Mouse (Mus musculus): Measurements from ENCODE around the gene Pola2. TPM values are rescaled to one million over a fixed set of nuclear protein-coding genes. Genes with fewer than 3 reads are reported as not detected.
A peak's percentile ranks its signal among the peaks of the same experiment; 100 is the strongest.

Pola2 gene
- polyA plus RNA-seq, 1 experiment = 40.5 TPM

DNA sequence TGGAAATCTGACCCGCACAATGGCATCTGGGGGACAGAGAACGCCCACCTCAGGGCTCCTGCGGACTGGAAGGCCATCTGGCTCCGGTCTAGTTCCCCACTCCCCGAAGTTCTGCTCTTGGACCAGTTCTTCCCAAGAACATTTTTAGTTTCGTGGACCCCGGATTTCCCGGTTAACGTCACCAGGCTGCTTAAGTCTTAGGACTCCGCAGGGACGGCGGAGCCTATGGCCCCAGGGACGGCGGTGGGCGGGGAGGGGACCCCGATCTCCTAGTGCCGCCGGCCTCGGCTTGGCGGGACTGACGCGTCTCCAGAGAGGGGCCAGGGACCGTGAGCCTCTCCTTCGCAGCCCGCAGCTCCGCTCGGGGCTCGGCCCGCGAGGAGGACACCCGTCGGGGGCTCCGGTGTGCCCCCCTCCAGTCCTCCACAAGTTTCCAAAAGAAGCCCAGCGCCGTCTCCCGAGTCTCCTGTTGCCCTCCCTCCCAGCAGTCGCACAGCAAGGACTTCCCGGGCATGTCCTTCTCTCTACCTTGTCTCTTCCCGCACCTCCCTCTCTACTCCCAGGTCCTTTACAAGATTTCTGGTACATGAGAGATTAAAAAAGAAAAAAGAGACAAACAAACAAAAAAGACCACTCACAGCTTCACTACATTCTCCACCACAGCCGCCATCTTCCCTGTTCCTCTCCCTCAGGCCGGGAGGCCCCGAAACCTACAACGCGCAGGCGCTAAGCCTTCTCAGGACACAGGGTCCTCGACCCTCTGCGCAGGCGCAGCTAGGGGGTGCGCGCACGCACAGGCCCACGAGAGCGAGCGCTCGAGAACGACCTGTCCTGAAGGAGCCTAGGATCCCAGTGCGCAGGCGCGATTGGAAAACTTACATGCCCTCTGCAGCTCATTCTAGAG is 51.6 kb downstream of the Pola2 start:
- no peaks in the 10 kb centered on the region for H3K36me3 ChIP-seq (ENCODE audit: control insufficient read depth, insufficient read depth, low read length)
- peak; percentile 97 to 99 for DNase-seq (ENCODE audit: low read depth in 1 of 2, low spot score in 2 of 2)
- H3K27ac ChIP-seq (ENCODE audit: insufficient read depth, low read length) = peak overlapping the region; percentile 58
- peak; percentile 86 for TF ChIP-seq POLR2A (IDR thresholded peaks at IDR 0.05; ENCODE audit: low read depth, low read length)
- TF ChIP-seq CTCF (IDR thresholded peaks at IDR 0.05; ENCODE audit: extremely low read depth, insufficient read depth, insufficient read length, insufficient replicate concordance) = no peak
- H3K4me1 ChIP-seq (ENCODE audit: control insufficient read depth, insufficient read depth, insufficient read length) = peaks cover 11% of the 10 kb centered on the region; the same call in 1 of the 2 replicates
- H3K4me3 ChIP-seq (ENCODE audit: extremely low read depth, insufficient read depth, insufficient read length) = peak overlapping the region; percentile 88
- under 1% methylated on average over 59 of the region's 59 CpGs for WGBS
- H3K27me3 ChIP-seq (ENCODE audit: control insufficient read depth, insufficient read depth, low read length) = no peaks in the 10 kb centered on the region

DNA sequence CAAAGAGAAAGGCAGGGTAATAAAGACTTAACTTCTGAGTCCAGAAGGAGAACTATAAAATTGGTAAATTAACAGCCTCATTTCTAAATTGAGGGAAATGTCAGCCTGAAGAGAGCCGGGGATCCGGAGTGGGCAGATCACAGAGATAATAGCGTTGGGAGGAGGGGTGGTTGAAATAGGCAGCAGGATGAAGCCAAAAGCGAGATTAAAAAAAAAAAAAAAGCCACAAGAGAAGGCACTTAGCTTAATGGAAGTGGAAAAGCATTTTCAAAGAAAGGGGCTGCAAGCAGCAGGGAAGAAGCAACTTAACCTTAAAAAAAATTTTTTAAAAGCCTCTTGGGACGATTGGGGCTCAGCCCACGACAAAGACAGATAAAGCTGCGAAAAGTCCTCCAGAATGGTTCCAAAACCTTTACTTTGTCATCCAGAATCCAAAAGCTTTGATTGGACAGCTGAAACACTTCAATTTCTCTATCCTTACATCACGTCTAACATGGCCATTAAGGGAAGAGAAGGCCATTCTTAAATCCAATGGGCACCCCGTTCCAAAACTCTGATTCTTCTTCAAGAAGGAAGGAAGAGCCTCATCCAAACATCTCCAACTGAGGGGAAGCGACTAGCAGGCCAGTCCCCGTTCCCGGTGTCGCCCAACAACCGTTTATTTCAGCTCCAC is 52.4 kb downstream of the Pola2 start:
- DNase-seq (ENCODE audit: low read depth in 1 of 2, low spot score in 2 of 2) = no peak
- no peaks in the 10 kb centered on the region for H3K27me3 ChIP-seq (ENCODE audit: control insufficient read depth, insufficient read depth, low read length)
- H3K4me3 ChIP-seq (ENCODE audit: extremely low read depth, insufficient read depth, insufficient read length) = peak overlapping the region; percentile 88
- no peak for TF ChIP-seq CTCF (IDR thresholded peaks at IDR 0.05; ENCODE audit: extremely low read depth, insufficient read depth, insufficient read length, insufficient replicate concordance)
- TF ChIP-seq POLR2A (IDR thresholded peaks at IDR 0.05; ENCODE audit: low read depth, low read length) = no peak
- H3K4me1 ChIP-seq (ENCODE audit: control insufficient read depth, insufficient read depth, insufficient read length) = peaks cover 11% of the 10 kb centered on the region; the same call in 1 of the 2 replicates
- WGBS = 3% methylated on average over 14 of the region's 14 CpGs
- H3K36me3 ChIP-seq (ENCODE audit: control insufficient read depth, insufficient read depth, low read length) = peaks cover 3% of the 10 kb centered on the region
- H3K27ac ChIP-seq (ENCODE audit: insufficient read depth, low read length) = peak overlapping the region; percentile 58; the same call in 1 of the 2 replicates

DNA sequence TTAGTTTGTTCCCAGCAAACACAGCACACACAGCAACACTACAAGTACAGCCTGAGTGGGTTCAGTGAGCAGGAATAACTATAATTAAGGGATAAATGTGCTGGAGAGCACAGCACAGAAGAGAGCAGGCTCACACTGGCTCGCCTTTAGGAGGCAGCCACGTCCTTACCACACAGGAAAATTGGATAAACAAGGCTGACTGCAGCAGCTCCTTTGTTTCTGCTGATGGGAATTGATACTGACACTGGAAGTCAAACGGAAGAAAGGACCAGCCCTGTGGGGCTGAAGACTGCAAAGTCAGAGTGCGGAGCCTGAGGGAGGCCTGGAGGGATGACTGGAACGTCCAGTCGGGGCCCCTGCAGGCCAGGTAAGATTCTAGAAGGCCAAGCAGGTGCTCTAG is 53.8 kb downstream of the Pola2 start:
- 79% methylated on average over 6 of the region's 6 CpGs for WGBS
- no peak for DNase-seq (ENCODE audit: low read depth in 1 of 2, low spot score in 2 of 2)
- no peak overlapping the region for H3K4me3 ChIP-seq (ENCODE audit: extremely low read depth, insufficient read depth, insufficient read length)
- H3K27me3 ChIP-seq (ENCODE audit: control insufficient read depth, insufficient read depth, low read length) = no peaks in the 10 kb centered on the region
- TF ChIP-seq POLR2A (IDR thresholded peaks at IDR 0.05; ENCODE audit: low read depth, low read length) (no peak), CTCF (IDR thresholded peaks at IDR 0.05; ENCODE audit: extremely low read depth, insufficient read depth, insufficient read length, insufficient replicate concordance) (no peak)
- H3K27ac ChIP-seq (ENCODE audit: insufficient read depth, low read length) = no peak overlapping the region
- H3K4me1 ChIP-seq (ENCODE audit: control insufficient read depth, insufficient read depth, insufficient read length) = peaks cover 11% of the 10 kb centered on the region; the same call in 1 of the 2 replicates
- H3K36me3 ChIP-seq (ENCODE audit: control insufficient read depth, insufficient read depth, low read length) = peaks cover 15% of the 10 kb centered on the region

DNA sequence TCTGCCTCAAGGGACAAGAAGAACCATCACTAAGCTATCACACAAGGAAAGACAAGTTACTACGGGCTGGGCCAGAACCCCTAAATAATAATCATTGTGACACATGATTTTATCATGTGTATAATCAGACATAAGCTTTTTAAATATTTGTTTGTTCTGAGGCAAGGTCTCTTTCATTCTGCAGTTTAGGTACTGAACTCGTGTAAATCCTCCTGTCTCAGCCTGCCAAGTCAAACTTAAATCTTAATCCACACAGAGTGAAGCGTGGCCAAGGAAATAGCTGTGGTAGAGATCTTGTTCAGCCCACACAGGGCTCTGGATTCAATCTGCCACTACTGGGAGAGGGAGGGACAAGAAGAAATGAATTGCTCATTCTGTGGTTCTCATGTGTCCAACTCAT is 56.7 kb downstream of the Pola2 start:
- no peak for TF ChIP-seq CTCF (IDR thresholded peaks at IDR 0.05; ENCODE audit: extremely low read depth, insufficient read depth, insufficient read length, insufficient replicate concordance)
- TF ChIP-seq POLR2A (IDR thresholded peaks at IDR 0.05; ENCODE audit: low read depth, low read length) = no peak
- no peak for DNase-seq (ENCODE audit: low read depth in 1 of 2, low spot score in 2 of 2)
- Histone ChIP-seq H3K4me1 (ENCODE audit: control insufficient read depth, insufficient read depth, insufficient read length) (peaks cover 7% of the 10 kb centered on the region; the same call in 1 of the 2 replicates), H3K27me3 (ENCODE audit: control insufficient read depth, insufficient read depth, low read length) (no peaks in the 10 kb centered on the region), H3K27ac (ENCODE audit: insufficient read depth, low read length) (no peak overlapping the region), H3K36me3 (ENCODE audit: control insufficient read depth, insufficient read depth, low read length) (peaks cover 39% of the 10 kb centered on the region), H3K4me3 (ENCODE audit: extremely low read depth, insufficient read depth, insufficient read length) (no peak overlapping the region)
- 86% methylated on average over 3 of the region's 3 CpGs for WGBS

DNA sequence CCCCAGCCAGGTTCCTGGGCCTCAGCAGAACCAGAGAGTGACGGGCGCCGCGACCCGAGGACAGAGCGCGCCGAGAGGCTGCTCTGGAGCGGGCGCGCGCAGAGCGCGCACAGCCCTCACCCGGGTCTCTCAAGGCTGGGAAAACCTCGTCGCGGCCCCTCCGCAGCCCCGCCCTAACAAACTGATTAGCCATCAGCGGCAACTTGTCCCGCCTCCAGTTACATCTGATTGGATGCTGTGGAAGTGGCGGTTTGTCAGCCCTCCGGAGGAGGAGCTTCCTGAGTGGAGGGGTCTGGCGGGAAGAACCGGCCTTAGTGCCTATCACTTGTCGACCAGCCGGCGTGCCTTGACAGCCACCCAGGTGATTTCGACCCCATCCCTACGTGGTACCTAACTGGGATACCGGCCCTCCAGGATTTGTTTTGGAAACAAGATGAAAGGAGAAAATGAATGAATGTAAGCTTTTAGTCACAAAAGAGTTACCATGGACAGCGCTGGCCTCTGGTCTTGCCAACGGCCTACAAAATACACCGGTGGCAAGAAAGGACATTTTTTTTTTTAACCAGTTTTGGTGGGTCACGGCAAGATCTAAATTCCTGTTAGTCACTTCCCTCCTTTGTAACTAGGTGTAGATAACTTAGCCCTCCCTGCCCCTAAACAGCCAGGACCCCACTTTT is 69.9 kb downstream of the Pola2 start, which contains the start of gene Tigd3:
Gene Tigd3 (minus strand): TSS at position 148 of the 677 bp plus-strand sequence.
- Histone ChIP-seq H3K27me3 (ENCODE audit: control insufficient read depth, insufficient read depth, low read length) (no peaks in the 10 kb centered on the region), H3K36me3 (ENCODE audit: control insufficient read depth, insufficient read depth, low read length) (peaks cover 8% of the 10 kb centered on the region), H3K27ac (ENCODE audit: insufficient read depth, low read length) (no peak within 1 kb of the TSS; the same call in 1 of the 2 replicates), H3K4me3 (ENCODE audit: extremely low read depth, insufficient read depth, insufficient read length) (peak within 1 kb of the TSS; percentile 69), H3K4me1 (ENCODE audit: control insufficient read depth, insufficient read depth, insufficient read length) (peaks cover 3% of the 10 kb centered on the region; the same call in 1 of the 2 replicates)
- TF ChIP-seq POLR2A (IDR thresholded peaks at IDR 0.05; ENCODE audit: low read depth, low read length) = no peak
- TF ChIP-seq CTCF (IDR thresholded peaks at IDR 0.05; ENCODE audit: extremely low read depth, insufficient read depth, insufficient read length, insufficient replicate concordance) = no peak
- 3% methylated on average over 36 of the region's 36 CpGs for WGBS
- peak; percentile 69 to 94 for DNase-seq (ENCODE audit: low read depth in 1 of 2, low spot score in 2 of 2)

DNA sequence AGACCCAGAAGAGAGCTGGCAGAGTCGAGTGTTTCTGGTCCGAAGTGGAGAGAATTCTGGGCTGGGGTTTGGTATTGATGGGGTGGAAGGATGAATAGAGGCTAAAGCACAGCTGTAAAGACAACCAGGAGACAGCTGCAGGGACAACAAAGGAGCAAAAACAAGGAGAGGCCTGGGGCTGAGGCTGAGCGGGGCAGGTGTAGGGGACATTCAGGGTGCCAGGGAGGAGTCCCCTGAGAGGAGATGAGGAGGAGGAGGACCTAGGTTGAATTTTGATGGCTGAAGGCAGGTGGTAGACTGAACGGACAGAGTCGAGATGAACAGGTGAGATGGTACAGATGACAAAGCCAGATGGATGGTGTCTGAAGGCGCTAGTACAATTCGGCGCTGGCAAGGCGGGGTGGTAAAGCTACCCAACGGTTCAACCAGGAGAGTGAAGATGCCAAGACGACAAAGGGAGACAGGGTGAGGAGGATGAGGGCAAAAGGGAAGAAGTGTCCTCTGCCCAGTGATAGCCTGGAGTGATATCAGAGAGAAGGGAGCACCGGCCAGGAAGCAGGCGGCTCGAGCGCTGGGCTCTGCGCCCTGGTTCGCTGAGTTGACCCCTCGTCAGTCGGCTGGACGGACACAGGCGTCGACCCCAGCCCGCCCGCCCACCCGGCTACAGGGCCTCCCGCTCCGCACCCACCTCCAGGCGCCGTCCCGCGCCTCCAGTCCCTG is 70.6 kb downstream of the Pola2 start:
- Histone ChIP-seq H3K27ac (ENCODE audit: insufficient read depth, low read length) (no peak overlapping the region; the same call in 1 of the 2 replicates), H3K4me3 (ENCODE audit: extremely low read depth, insufficient read depth, insufficient read length) (peak overlapping the region; percentile 69), H3K27me3 (ENCODE audit: control insufficient read depth, insufficient read depth, low read length) (no peaks in the 10 kb centered on the region), H3K4me1 (ENCODE audit: control insufficient read depth, insufficient read depth, insufficient read length) (peaks cover 3% of the 10 kb centered on the region; the same call in 1 of the 2 replicates), H3K36me3 (ENCODE audit: control insufficient read depth, insufficient read depth, low read length) (peaks cover 6% of the 10 kb centered on the region)
- DNase-seq (ENCODE audit: low read depth in 1 of 2, low spot score in 2 of 2) = no peak
- 10% methylated on average over 30 of the region's 31 CpGs for WGBS
- no peak for TF ChIP-seq CTCF (IDR thresholded peaks at IDR 0.05; ENCODE audit: extremely low read depth, insufficient read depth, insufficient read length, insufficient replicate concordance)
